Mouse (Mus musculus) layer of hippocampus, adult 2 months (tissue): ENCODE results near the gene Camta1. TPM values are rescaled to one million over a fixed set of nuclear protein-coding genes. Genes with fewer than 3 reads are reported as not detected.

ENCODE experiments used
- DNase-seq, 2 experiments: peaks; one replicate each; pipeline ENCODE4 v3.0.0; 2022; ENCODE audit warnings: low spot score in 2 of 2
- H3K27ac ChIP-seq: fragments of 200-600 bp; 2 replicates; pipeline ENCODE4 v1.8.1; 2022
- H3K4me3 ChIP-seq: fragments of 200-600 bp; 2 replicates; pipeline ENCODE4 v1.8.1; 2022; ENCODE audit warnings: mild to moderate bottlenecking
- CTCF ChIP-seq: fragments of 200-600 bp; conservative IDR thresholded peaks from 2 replicates; pipeline ENCODE4 v1.8.1; 2022; ENCODE audit warnings: antibody characterized with exemption, mild to moderate bottlenecking, moderate library complexity
- total RNA-seq, 2 experiments: library from RNA; stranded (reverse); gene quantifications; 2 replicates each; pipeline ENCODE4 v1.2.3; 2021

Gene Camta1
- total RNA-seq, 2 experiments from 2014 or later = 275 to 294 TPM

GRCm38 (mm10) chr4:151897069-151897617 lies 35.5 kb upstream of the Camta1 start:
- Histone ChIP-seq H3K27ac (no peak overlapping the region), H3K4me3 (no peak overlapping the region)
- TF ChIP-seq CTCF = peak; percentile 29; the same call in 1 of the 2 replicates
- no peak for DNase-seq

GRCm38 (mm10) chr4:151895624-151896023 lies 33.9 kb upstream of the Camta1 start:
- Histone ChIP-seq H3K4me3 (no peak overlapping the region), H3K27ac (no peak overlapping the region)
- 0 out of 2 replicates have a peak, but pooled peaks have one; percentile 5 for TF ChIP-seq CTCF
- no peak for DNase-seq

GRCm38 (mm10) chr4:151894926-151895325 lies 33.2 kb upstream of the Camta1 start:
- no peak for DNase-seq
- H3K4me3 ChIP-seq = no peak overlapping the region
- no peak overlapping the region for H3K27ac ChIP-seq
- no peak for TF ChIP-seq CTCF

- no peak overlapping the region for H3K27ac ChIP-seq
- no peak for DNase-seq
- TF ChIP-seq CTCF = peak; percentile 56
- no peak overlapping the region for H3K4me3 ChIP-seq
Observed at GRCm38 (mm10) chr4:151893241-151893640, 31.6 kb upstream of the Camta1 start.

GRCm38 (mm10) chr4:151881590-151881989 lies 19.9 kb upstream of the Camta1 start:
- H3K27ac ChIP-seq = no peak overlapping the region
- no peak for TF ChIP-seq CTCF
- DNase-seq = no peak
- H3K4me3 ChIP-seq = no peak overlapping the region

GRCm38 (mm10) chr4:151880044-151880690 lies 18.5 kb upstream of the Camta1 start:
- DNase-seq = no peak
- Histone ChIP-seq H3K4me3 (no peak overlapping the region), H3K27ac (no peak overlapping the region)
- peak; percentile 57 for TF ChIP-seq CTCF

GRCm38 (mm10) chr4:151876400-151876799 lies 14.7 kb upstream of the Camta1 start:
- no peak for TF ChIP-seq CTCF
- Histone ChIP-seq H3K27ac (no peak overlapping the region), H3K4me3 (no peak overlapping the region)
- DNase-seq = no peak

- Histone ChIP-seq H3K4me3 (peak overlapping the region; percentile 93; the same call in 1 of the 2 replicates), H3K27ac (no peak overlapping the region)
- no peak for DNase-seq
- no peak for TF ChIP-seq CTCF
Observed at GRCm38 (mm10) chr4:151863511-151863910, 1.8 kb upstream of the Camta1 start.

- peak overlapping the region; percentile 55 for H3K4me3 ChIP-seq
- no peak for DNase-seq
- no peak for TF ChIP-seq CTCF
Observed at GRCm38 (mm10) chr4:151861471-151861805, 238 bp downstream of the Camta1 start.

GRCm38 (mm10) chr4:151860441-151861331 lies 990 bp downstream of the Camta1 start:
- Histone ChIP-seq H3K27ac (peak overlapping the region; percentile 43), H3K4me3 (peak overlapping the region; percentile 65)
- no peak for DNase-seq
- peak; percentile 54 for TF ChIP-seq CTCF

More at GRCm38 (mm10) chr4:151861471-151861805, 238 bp downstream of the Camta1 start:
- 0 out of 2 replicates have a peak overlapping the region, but pooled peaks have one; percentile 76 for H3K27ac ChIP-seq

- no peak for TF ChIP-seq CTCF
- Histone ChIP-seq H3K4me3 (no peak overlapping the region), H3K27ac (no peak overlapping the region)
- no peak for DNase-seq
Observed at GRCm38 (mm10) chr4:151859275-151859674, 2.4 kb downstream of the Camta1 start.

GRCm38 (mm10) chr4:151853949-151854348 lies 7.7 kb downstream of the Camta1 start:
- H3K4me3 ChIP-seq = no peak overlapping the region
- peak; percentile 44 to 49 for DNase-seq
- H3K27ac ChIP-seq = no peak overlapping the region
- peak; percentile 80 for TF ChIP-seq CTCF

- DNase-seq = peak in 1 of 2 experiments; percentile 35
- TF ChIP-seq CTCF = peak; percentile 82
- H3K27ac ChIP-seq = no peak overlapping the region
- no peak overlapping the region for H3K4me3 ChIP-seq
Observed at GRCm38 (mm10) chr4:151851179-151851578, 10.5 kb downstream of the Camta1 start.

- Histone ChIP-seq H3K27ac (no peak overlapping the region), H3K4me3 (no peak overlapping the region)
- TF ChIP-seq CTCF = no peak
- DNase-seq = no peak
Observed at GRCm38 (mm10) chr4:151842591-151842990, 19.1 kb downstream of the Camta1 start.
